Mouse (Mus musculus) spleen, adult 2 months (tissue): ENCODE measurements around the gene Zfp473.

Experiments
- CTCF ChIP-seq: fragments of 200-500 bp; IDR thresholded peaks from 2 replicates; pipeline ENCODE4 v1.5.1; 2011; ENCODE audit warnings: mild to moderate bottlenecking, inconsistent platforms; ENCODE audit not compliant: insufficient read depth, insufficient read length, insufficient replicate concordance; ENCODE audit errors: extremely low read depth
- POLR2A ChIP-seq: fragments of 200-500 bp; IDR thresholded peaks from 2 replicates; pipeline ENCODE4 v1.6.1; 2011; ENCODE audit warnings: low read depth, low read length, inconsistent platforms

GRCm38 (mm10) chr7:44693427-44694175 lies 57.2 kb downstream of the Zfp473 start:
- TF ChIP-seq CTCF (no peak), POLR2A (no peak)
